Mouse (Mus musculus): ENCODE data around the gene Fbxw19. TPM values are rescaled to one million over a fixed set of nuclear protein-coding genes. Genes with fewer than 3 reads are reported as not detected.
"Not testable (repeated sequence)": the region's sequence is repeated elsewhere in the genome, so short reads cannot be mapped to it uniquely, and the experiment has no call there.

The Fbxw19 gene
- not detected for total RNA-seq (2021)

DNA sequence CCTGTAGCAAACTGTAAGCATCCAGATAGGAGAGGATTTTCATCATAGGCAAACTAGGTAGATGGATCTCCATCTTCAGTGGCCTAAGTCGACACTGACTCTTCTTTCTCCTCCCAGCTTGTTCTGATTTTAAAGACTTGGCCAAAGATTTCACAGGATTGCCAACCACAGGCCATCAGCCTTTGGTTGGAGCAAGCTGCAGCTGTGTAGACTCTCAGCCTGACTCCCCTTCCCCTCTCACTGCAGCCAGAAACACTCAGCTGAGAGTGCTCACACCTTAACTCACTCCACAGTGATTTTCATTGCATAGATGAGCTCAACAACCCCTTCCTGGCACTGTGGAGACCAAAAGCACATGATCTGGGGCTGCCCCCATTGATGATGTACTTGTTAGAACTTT, at the start of gene Fbxw19:
Gene Fbxw19 (minus strand): TSS at position 101 of the 400 bp plus-strand sequence.
- DNase-seq (ENCODE audit: extremely low spot score in 1 of 2, low spot score in 1 of 2) = not testable (repeated sequence)

DNA sequence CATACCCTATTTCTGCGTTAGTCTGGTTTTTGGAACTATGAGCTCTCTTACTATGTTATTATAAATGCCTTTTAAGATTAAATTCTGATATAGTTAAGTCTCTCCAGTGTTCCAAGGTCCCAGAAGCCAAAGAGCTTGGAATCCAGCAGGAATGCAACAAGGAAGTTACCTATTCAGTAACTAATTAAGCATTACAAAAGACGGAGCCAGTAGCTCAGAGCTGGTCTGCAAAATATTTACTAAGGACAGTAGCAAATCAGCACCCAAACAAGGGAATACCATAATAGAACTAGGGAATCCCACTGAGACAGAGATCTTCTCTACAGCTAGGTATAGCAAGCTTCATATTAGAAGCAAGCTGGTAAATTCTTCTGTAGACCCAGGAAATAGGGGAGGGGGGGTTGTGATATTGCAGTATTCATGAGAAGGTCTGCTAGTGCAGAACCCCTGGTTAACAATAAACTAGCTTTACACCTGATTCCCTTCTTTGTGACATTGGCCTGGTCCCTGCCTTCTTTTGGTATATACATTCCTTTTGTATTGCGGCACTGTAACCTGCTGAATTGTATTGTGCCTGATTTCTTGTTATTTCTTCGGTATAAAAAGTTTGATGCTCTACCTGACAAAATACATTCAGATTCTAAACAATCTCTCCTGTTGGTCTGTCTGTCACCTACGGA, 27.9 kb upstream of the Fbxw19 start:
- no peak for DNase-seq (ENCODE audit: extremely low spot score in 1 of 2, low spot score in 1 of 2)

DNA sequence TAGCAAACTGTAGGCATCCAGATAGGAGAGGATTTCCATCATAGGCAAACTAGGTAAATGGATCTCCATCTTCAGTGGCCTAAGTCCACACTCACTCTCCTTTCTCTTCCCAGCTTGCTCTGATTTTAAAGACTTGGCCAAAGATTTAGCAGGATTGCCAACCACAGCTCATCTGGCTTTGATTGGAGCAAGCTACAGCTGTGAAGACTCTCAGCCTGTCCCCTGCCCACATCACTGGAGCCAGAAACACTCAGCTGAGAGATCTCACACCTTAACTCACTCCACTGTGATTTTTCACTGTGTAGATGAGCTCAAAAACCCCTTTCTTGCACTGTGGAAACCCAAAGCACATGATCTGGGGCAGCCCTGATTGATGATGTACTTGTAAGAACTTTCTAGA, 46.6 kb downstream of the Fbxw19 start, which contains the start of gene Fbxw16:
Gene Fbxw16 (minus strand): TSS at position 101 of the 400 bp plus-strand sequence.
- no peak for DNase-seq (ENCODE audit: extremely low spot score in 1 of 2, low spot score in 1 of 2)

DNA sequence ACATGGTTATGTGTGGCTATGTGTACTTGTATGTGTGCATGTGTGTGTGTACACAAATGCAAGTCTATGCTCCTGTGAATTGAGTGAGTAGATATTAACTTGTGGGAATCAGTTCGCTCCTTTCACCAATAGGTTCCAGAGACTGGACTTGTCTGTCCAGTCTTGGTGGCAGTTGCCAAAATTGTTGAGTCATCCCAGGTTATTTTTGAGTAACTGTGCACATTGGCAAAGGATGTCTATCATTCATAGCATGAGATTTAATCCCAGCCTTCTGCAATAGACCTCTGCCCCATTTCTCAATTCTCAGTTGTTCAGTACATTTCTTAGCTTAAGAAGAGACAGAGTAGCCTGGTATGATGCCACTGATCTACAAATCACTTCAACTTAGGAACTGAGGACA, 62.7 kb downstream of the Fbxw19 start:
- no peak for DNase-seq (ENCODE audit: extremely low spot score in 1 of 2, low spot score in 1 of 2)

Other genes with a start within 250 kb of the Fbxw19 start
- not detected for gene Fbxw14, start 208.2 kb downstream of the Fbxw19 start, total RNA-seq (2021)
- gene Fbxw28, start 156.2 kb downstream of the Fbxw19 start, total RNA-seq (2021) = not detected
- not detected for gene Fbxw22, start 91.6 kb downstream of the Fbxw19 start, total RNA-seq (2021)
- gene Fbxw16, start 46.7 kb downstream of the Fbxw19 start, total RNA-seq (2021) = not detected
- not detected for gene Fbxw15, start 72.4 kb upstream of the Fbxw19 start, total RNA-seq (2021)
- gene Fbxw24, start 130.2 kb upstream of the Fbxw19 start, total RNA-seq (2021) = not detected
- not detected for gene Fbxw25, start 168.8 kb upstream of the Fbxw19 start, total RNA-seq (2021)
- gene Fbxw18, start 206.8 kb upstream of the Fbxw19 start, total RNA-seq (2021) = not detected

All from layer of hippocampus, postnatal 25 days (tissue).